Mouse (Mus musculus) MEL (cell line): ENCODE data around the gene Mitf. TPM values are rescaled to one million over a fixed set of nuclear protein-coding genes. Genes with fewer than 3 reads are reported as not detected.

ENCODE experiments used
- DNase-seq: peaks from one replicate; pipeline ENCODE4 v3.0.0; 2011; ENCODE audit warnings: low read depth, low spot score
- H3K27ac ChIP-seq: 2 replicates; pipeline ENCODE4 v1.5.1; 2012; ENCODE audit warnings: low read depth, mild to moderate bottlenecking, control low read depth, low read length, moderate library complexity; ENCODE audit not compliant: control insufficient read depth
- H3K27me3 ChIP-seq, 2 experiments: fragments of 150-350 bp in 1 of 2; sonication (generic) in 1 of 2; 2 replicates each; pipeline ENCODE4 v1.6.1; 2012; ENCODE audit warnings: low read length in 2 of 2, mild to moderate bottlenecking in 2 of 2, improper control_type of control experiment in 1 of 2, moderate library complexity in 1 of 2; ENCODE audit not compliant: insufficient read depth in 2 of 2, control insufficient read depth in 1 of 2
- H3K36me3 ChIP-seq, 2 experiments: 2 replicates each; pipeline ENCODE4 v1.6.1; 2012 to 2014; ENCODE audit warnings: low read length in 2 of 2, improper control_type of control experiment in 1 of 2, inconsistent platforms in 1 of 2, mild to moderate bottlenecking in 1 of 2; ENCODE audit not compliant: insufficient read depth in 2 of 2, control insufficient read depth in 1 of 2
- H3K4me1 ChIP-seq, 2 experiments: fragments of 150-350 bp in 1 of 2; sonication (generic) in 1 of 2; 2 replicates each; pipeline ENCODE4 v1.6.1; 2012; ENCODE audit warnings: low read length in 2 of 2, improper control_type of control experiment in 1 of 2, mild to moderate bottlenecking in 1 of 2; ENCODE audit not compliant: insufficient read depth in 2 of 2, control insufficient read depth in 1 of 2
- H3K4me3 ChIP-seq, 2 experiments: fragments of 150-350 bp in 1 of 2; sonication (generic) in 1 of 2; 2 replicates each; pipeline ENCODE4 v1.5.1; 2012; ENCODE audit warnings: low read depth in 2 of 2, low read length in 2 of 2, mild to moderate bottlenecking in 2 of 2, moderate library complexity in 2 of 2, control low read depth in 1 of 2, improper control_type of control experiment in 1 of 2; ENCODE audit not compliant: control insufficient read depth in 1 of 2, insufficient read depth in 1 of 2
- H3K79me2 ChIP-seq: 2 replicates; pipeline ENCODE4 v1.6.1; 2012; ENCODE audit warnings: mild to moderate bottlenecking, low read length, moderate library complexity; ENCODE audit not compliant: control insufficient read depth, poor library complexity, insufficient read depth
- H3K9ac ChIP-seq: 2 replicates; pipeline ENCODE4 v1.6.1; 2012; ENCODE audit warnings: low read depth, mild to moderate bottlenecking, control low read depth, low read length, moderate library complexity; ENCODE audit not compliant: control insufficient read depth, poor library complexity, severe bottlenecking
- H3K9me3 ChIP-seq: fragments of 150-350 bp; sonication (generic); replicated peaks from 2 replicates; pipeline ENCODE4 v1.6.1; 2012; ENCODE audit warnings: mild to moderate bottlenecking, low read length, improper control_type of control experiment, moderate library complexity; ENCODE audit not compliant: insufficient read depth
- BHLHE40 ChIP-seq: IDR thresholded peaks from 2 replicates; pipeline ENCODE4 v1.6.1; 2012; ENCODE audit warnings: low read depth, mild to moderate bottlenecking, inconsistent platforms, low read length, improper control_type of control experiment, borderline replicate concordance
- CHD1 ChIP-seq: IDR thresholded peaks from 2 replicates; pipeline ENCODE4 v1.6.1; 2012; ENCODE audit warnings: low read depth, mild to moderate bottlenecking, inconsistent platforms, low read length, improper control_type of control experiment
- CHD2 ChIP-seq: IDR thresholded peaks from 2 replicates; pipeline ENCODE4 v1.6.1; 2011; ENCODE audit warnings: low read length, improper control_type of control experiment
- E2F4 ChIP-seq: IDR thresholded peaks from 2 replicates; pipeline ENCODE4 v1.6.1; 2011; ENCODE audit warnings: low read depth, low read length, improper control_type of control experiment, borderline replicate concordance
- ELF1 ChIP-seq: IDR thresholded peaks from 2 replicates; pipeline ENCODE4 v1.6.1; 2014; ENCODE audit warnings: low read depth, mild to moderate bottlenecking, inconsistent platforms, low read length, improper control_type of control experiment, moderate library complexity
- EP300 ChIP-seq, 2 experiments: IDR thresholded peaks; 2 replicates each; pipeline ENCODE4 v1.6.1; 2011; ENCODE audit warnings: improper control_type of control experiment in 2 of 2, low read length in 2 of 2, low read depth in 1 of 2, mild to moderate bottlenecking in 1 of 2
- ETS1 ChIP-seq: IDR thresholded peaks from 2 replicates; pipeline ENCODE4 v1.6.1; 2012; ENCODE audit warnings: low read depth, mild to moderate bottlenecking, inconsistent platforms, low read length, improper control_type of control experiment, moderate library complexity
- KAT2A ChIP-seq: conservative IDR thresholded peaks from 2 replicates; pipeline ENCODE4 v1.6.1; 2012; ENCODE audit warnings: low read depth, low read length, improper control_type of control experiment, inconsistent platforms
- MAFK ChIP-seq: IDR thresholded peaks from 2 replicates; pipeline ENCODE4 v1.6.1; 2011; ENCODE audit warnings: low read depth, mild to moderate bottlenecking, low read length, improper control_type of control experiment, borderline replicate concordance
- MEF2A ChIP-seq: IDR thresholded peaks from 2 replicates; pipeline ENCODE4 v1.6.1; 2014; ENCODE audit warnings: low read depth, mild to moderate bottlenecking, inconsistent platforms, low read length, improper control_type of control experiment; ENCODE audit not compliant: poor library complexity, insufficient replicate concordance, severe bottlenecking; ENCODE audit errors: extremely low read depth
- NELFE ChIP-seq: IDR thresholded peaks from 2 replicates; pipeline ENCODE4 v1.6.1; 2011; ENCODE audit warnings: low read depth, low read length, improper control_type of control experiment
- NRF1 ChIP-seq: IDR thresholded peaks from 2 replicates; pipeline ENCODE4 v1.6.1; 2014; ENCODE audit warnings: low read depth, mild to moderate bottlenecking, inconsistent platforms, low read length, improper control_type of control experiment, moderate library complexity; ENCODE audit not compliant: poor library complexity, insufficient read depth, severe bottlenecking
- POLR2AphosphoS2 ChIP-seq: IDR thresholded peaks from 2 replicates; pipeline ENCODE4 v1.6.1; 2011; ENCODE audit warnings: low read length, improper control_type of control experiment
- RAD21 ChIP-seq: IDR thresholded peaks from 2 replicates; pipeline ENCODE4 v1.6.1; 2011; ENCODE audit warnings: mild to moderate bottlenecking, low read depth, low read length, improper control_type of control experiment
- TAL1 ChIP-seq: IDR thresholded peaks from 2 replicates; pipeline ENCODE4 v1.6.1; 2012; ENCODE audit warnings: mild to moderate bottlenecking, inconsistent platforms, low read length, moderate library complexity, mixed read lengths
- TBP ChIP-seq: IDR thresholded peaks from 2 replicates; pipeline ENCODE4 v1.8.0; 2011; ENCODE audit warnings: low read depth, low read length, improper control_type of control experiment
- TCF12 ChIP-seq: IDR thresholded peaks from 2 replicates; pipeline ENCODE4 v1.6.1; 2014; ENCODE audit warnings: low read depth, mild to moderate bottlenecking, inconsistent platforms, low read length, improper control_type of control experiment, moderate library complexity
- UBTF ChIP-seq: IDR thresholded peaks from 2 replicates; pipeline ENCODE4 v1.6.1; 2012; ENCODE audit warnings: low read depth, mild to moderate bottlenecking, inconsistent platforms, low read length, improper control_type of control experiment, moderate library complexity, borderline replicate concordance; ENCODE audit not compliant: insufficient read depth
- ZC3H11A ChIP-seq: IDR thresholded peaks from 2 replicates; pipeline ENCODE4 v1.6.1; 2012; ENCODE audit warnings: low read depth, mild to moderate bottlenecking, inconsistent platforms, low read length, improper control_type of control experiment
- ZMIZ1 ChIP-seq: IDR thresholded peaks from 2 replicates; pipeline ENCODE4 v1.6.1; 2012; ENCODE audit warnings: low read depth, mild to moderate bottlenecking, inconsistent platforms, low read length, improper control_type of control experiment, moderate library complexity
- polyA plus RNA-seq, 2 experiments: library from polyadenylated mRNA; stranded (reverse) in 1 of 2; unstranded in 1 of 2; fragments of >175 nt in 1 of 2; fragments of >200 nt in 1 of 2; gene quantifications; 2 replicates each; pipeline versions ENCODE4 v1.2.1 to v1.2.4; 2012; ENCODE audit warnings: low replicate concordance in 2 of 2, low read depth in 1 of 2; ENCODE audit not compliant: insufficient read length in 2 of 2, insufficient read depth in 1 of 2, missing spikeins in 1 of 2
- total RNA-seq: library from RNA; depleted of rRNA; stranded (reverse); fragments of 300-350 nt; gene quantifications from 2 replicates; pipeline ENCODE4 v1.2.3, GENCODE M21; 2012

Mitf gene
- total and polyA plus RNA-seq, 3 experiments: 1.8 to 2.1 TPM; not detected in 1

DNA sequence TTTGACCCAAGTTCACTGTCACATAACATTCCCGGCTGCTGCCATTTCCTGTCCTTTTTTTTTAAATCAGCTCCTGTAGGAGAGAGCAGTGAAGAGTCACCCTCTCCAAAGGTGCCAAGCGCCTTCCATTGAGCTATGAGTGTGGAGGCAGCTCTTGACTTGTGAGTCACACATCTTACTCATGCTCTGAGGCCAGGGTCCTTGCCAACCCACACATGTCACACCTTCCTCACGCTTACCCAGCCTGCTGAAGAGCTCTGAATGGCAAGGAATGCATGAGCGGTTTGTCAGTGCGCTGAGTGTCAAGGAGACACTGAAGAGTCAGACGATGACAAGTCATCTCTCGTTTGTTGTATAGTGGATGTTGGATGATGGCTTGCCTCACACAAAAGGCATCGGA lies 146.0 kb downstream of the Mitf start:
- no peak overlapping the region for H3K4me3 ChIP-seq
- H3K9me3 ChIP-seq: no peaks in the 10 kb centered on the region
- H3K27ac ChIP-seq: no peak overlapping the region
- H3K4me1 ChIP-seq: no peaks in the 10 kb centered on the region
- no peaks in the 10 kb centered on the region for H3K27me3 ChIP-seq
- no peak for TF ChIP-seq ELF1
- TF ChIP-seq TAL1: no peak
- TF ChIP-seq TBP: no peak
- TF ChIP-seq ETS1: no peak
- TF ChIP-seq NRF1: no peak
- TF ChIP-seq TCF12: no peak
- no peak for TF ChIP-seq MEF2A
- no peak for TF ChIP-seq CHD1
- no peak for TF ChIP-seq RAD21
- TF ChIP-seq ZMIZ1: no peak
- no peak for TF ChIP-seq E2F4
- no peak for TF ChIP-seq EP300 (IDR thresholded peaks at IDR 0.05; ENCODE audit: low read depth in 1 of 2, low read length in 2 of 2)
- TF ChIP-seq CHD2: no peak
- TF ChIP-seq MAFK: no peak
- TF ChIP-seq UBTF: no peak
- TF ChIP-seq KAT2A: no peak
- TF ChIP-seq POLR2AphosphoS2: no peak
- no peak for TF ChIP-seq NELFE
- no peak for TF ChIP-seq BHLHE40
- no peak for TF ChIP-seq ZC3H11A
- DNase-seq: no peak
- no peaks in the 10 kb centered on the region for H3K36me3 ChIP-seq
- H3K9ac ChIP-seq: no peak overlapping the region
- H3K79me2 ChIP-seq: no peaks in the 10 kb centered on the region

DNA sequence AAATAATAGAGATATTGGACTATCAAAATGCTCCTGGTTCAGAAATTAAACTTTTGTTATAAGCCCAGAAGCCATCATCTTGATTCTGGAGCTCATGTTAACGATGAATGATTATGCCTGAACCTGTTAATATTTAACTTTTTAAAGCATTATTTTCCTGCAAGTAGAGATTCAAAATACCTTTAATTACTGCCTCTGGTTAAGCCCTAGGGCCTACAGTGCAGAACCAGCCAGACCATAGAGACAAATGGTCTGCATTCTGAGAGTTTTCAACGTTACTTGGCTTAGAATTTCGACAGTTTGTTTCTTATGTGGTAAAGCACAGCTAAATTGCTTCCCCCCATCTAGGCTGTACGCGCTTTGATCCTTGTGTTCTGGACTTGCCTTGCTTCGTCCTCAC lies 149.3 kb downstream of the Mitf start:
- H3K27ac ChIP-seq: no peak overlapping the region
- H3K27me3 ChIP-seq: no peaks in the 10 kb centered on the region

More for the DNA sequence above, 149.3 kb downstream of the Mitf start:
- no peaks in the 10 kb centered on the region for H3K36me3 ChIP-seq
- no peaks in the 10 kb centered on the region for H3K79me2 ChIP-seq
- no peak for TF ChIP-seq CHD2
- no peak overlapping the region for H3K4me3 ChIP-seq
- no peaks in the 10 kb centered on the region for H3K4me1 ChIP-seq
- no peaks in the 10 kb centered on the region for H3K9me3 ChIP-seq
- H3K9ac ChIP-seq: no peak overlapping the region
- DNase-seq: no peak
